Mouse (Mus musculus) liver, embryonic 12.5 days (tissue): Measurements from ENCODE around the gene Nedd9. TPM values are rescaled to one million over a fixed set of nuclear protein-coding genes. Genes with fewer than 3 reads are reported as not detected.

Experiments
- ATAC-seq: fragments of 200-750 bp; cut with Nextera tagmentation; 2 replicates; pipeline ENCODE4 v1.8.0; 2017; ENCODE audit warnings: moderate number of reproducible peaks, mild to moderate bottlenecking, moderate library complexity
- H3K27ac ChIP-seq: fragments of 300-500 bp; sonication (generic); 2 replicates; pipeline ENCODE4 v1.5.1; 2016; ENCODE audit warnings: mild to moderate bottlenecking
- H3K27me3 ChIP-seq: fragments of 300-500 bp; sonication (generic); replicated peaks from 2 replicates; pipeline ENCODE4 v1.6.1; 2016; ENCODE audit warnings: mild to moderate bottlenecking, moderate library complexity
- H3K36me3 ChIP-seq: fragments of 300-500 bp; sonication (generic); 2 replicates; pipeline ENCODE4 v1.6.1; 2016; ENCODE audit warnings: mild to moderate bottlenecking, moderate library complexity
- H3K4me1 ChIP-seq: fragments of 300-500 bp; sonication (generic); 2 replicates; pipeline ENCODE4 v1.6.1; 2016
- H3K4me2 ChIP-seq: fragments of 300-500 bp; sonication (generic); 2 replicates; pipeline ENCODE4 v1.6.1; 2016; ENCODE audit warnings: mild to moderate bottlenecking, moderate library complexity
- H3K4me3 ChIP-seq: fragments of 300-500 bp; sonication (generic); 2 replicates; pipeline ENCODE4 v1.5.1; 2016; ENCODE audit warnings: mild to moderate bottlenecking, moderate library complexity
- H3K9ac ChIP-seq: fragments of 300-500 bp; sonication (generic); 2 replicates; pipeline ENCODE4 v1.6.1; 2016; ENCODE audit warnings: mild to moderate bottlenecking, moderate library complexity
- H3K9me3 ChIP-seq: fragments of 300-500 bp; sonication (generic); replicated peaks from 2 replicates; pipeline ENCODE4 v1.6.1; 2016; ENCODE audit warnings: mild to moderate bottlenecking, moderate library complexity
- WGBS: fragments of 180-500 bp; shearing (Covaris S2); methylation state at CpG from one replicate; pipeline ENCODE4 v1.1.7; 2016; ENCODE audit not compliant: insufficient replicate concordance; 5-methylcytosine and 5-hydroxymethylcytosine counted together
- polyA plus RNA-seq: library from polyadenylated mRNA; unstranded; fragments of >200 nt; fragmentation: Nextera tagmentation; extraction: Ambion mirVana; gene quantifications from 2 replicates; pipeline ENCODE4 v1.2.1, GENCODE M21; 2016

The Nedd9 gene
- polyA plus RNA-seq, result 2.5 and 2.8 TPM in 2 replicates

GRCm38 (mm10) chr13:41486606-41487408, at the start of gene Nedd9:
TSS of gene Nedd9 (minus strand) at chr13:41487362.
- H3K27me3 ChIP-seq, result no peaks in the 10 kb centered on the region
- peak within 1 kb of the TSS; percentile 7; the same call in 1 of the 2 replicates for H3K4me3 ChIP-seq
- H3K4me1 ChIP-seq, result peaks cover 13% of the 10 kb centered on the region; the same call in 1 of the 2 replicates
- H3K4me2 ChIP-seq, result peak within 1 kb of the TSS; percentile 24
- H3K9me3 ChIP-seq, result no peaks in the 10 kb centered on the region
- WGBS, result 23% methylated on average over 15 of the region's 15 CpGs
- no peak within 1 kb of the TSS for H3K9ac ChIP-seq
- no peak for ATAC-seq
- H3K27ac ChIP-seq, result no peak within 1 kb of the TSS
- H3K36me3 ChIP-seq, result no peaks in the 10 kb centered on the region

DNA sequence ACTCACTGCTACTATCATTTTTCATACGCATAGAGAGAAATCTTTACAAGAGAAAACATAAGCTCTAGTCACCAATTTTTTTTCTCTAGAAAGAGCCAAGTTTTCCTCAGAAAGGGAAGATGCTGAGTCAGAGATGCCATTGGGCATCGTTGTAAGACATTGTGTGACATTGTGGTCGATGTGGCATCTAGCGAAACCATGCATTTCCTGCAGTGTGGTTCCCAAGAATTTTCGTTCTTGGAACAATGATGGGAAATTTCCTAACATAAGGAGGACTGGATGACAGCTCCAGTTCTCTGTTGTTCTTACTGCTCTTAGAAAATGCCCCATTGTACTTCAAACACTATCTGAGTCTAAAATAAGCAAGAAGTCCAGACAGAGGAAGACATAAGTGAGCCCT, 45.5 kb upstream of the Nedd9 start:
- Histone ChIP-seq H3K27ac (no peak overlapping the region), H3K36me3 (no peaks in the 10 kb centered on the region), H3K4me2 (no peak overlapping the region), H3K4me3 (no peak overlapping the region), H3K9me3 (no peaks in the 10 kb centered on the region), H3K9ac (no peak overlapping the region), H3K27me3 (no peaks in the 10 kb centered on the region), H3K4me1 (no peaks in the 10 kb centered on the region)
- ATAC-seq, result no peak
- WGBS, result 43% methylated on average over 5 of the region's 5 CpGs

- no peak overlapping the region for H3K4me2 ChIP-seq
Measured at GRCm38 (mm10) chr13:41530326-41530725, 43.2 kb upstream of the Nedd9 start.

GRCm38 (mm10) chr13:41524208-41524607, 37.0 kb upstream of the Nedd9 start:
- H3K27ac ChIP-seq, result no peak overlapping the region
- H3K27me3 ChIP-seq, result no peaks in the 10 kb centered on the region
- no peaks in the 10 kb centered on the region for H3K9me3 ChIP-seq
- no peak overlapping the region for H3K4me2 ChIP-seq
- WGBS, result 90% methylated on average over 11 of the region's 11 CpGs
- H3K9ac ChIP-seq, result no peak overlapping the region
- no peak overlapping the region for H3K4me3 ChIP-seq
- H3K36me3 ChIP-seq, result no peaks in the 10 kb centered on the region
- no peak for ATAC-seq
- H3K4me1 ChIP-seq, result no peaks in the 10 kb centered on the region

More at GRCm38 (mm10) chr13:41530326-41530725, 43.2 kb upstream of the Nedd9 start:
- no peak overlapping the region for H3K9ac ChIP-seq
- H3K27ac ChIP-seq, result no peak overlapping the region
- no peaks in the 10 kb centered on the region for H3K9me3 ChIP-seq
- H3K36me3 ChIP-seq, result no peaks in the 10 kb centered on the region
- no peaks in the 10 kb centered on the region for H3K27me3 ChIP-seq
- H3K4me1 ChIP-seq, result no peaks in the 10 kb centered on the region
- ATAC-seq, result no peak
- no peak overlapping the region for H3K4me3 ChIP-seq

GRCm38 (mm10) chr13:41521296-41521695, 34.1 kb upstream of the Nedd9 start:
- 70% methylated on average over 4 of the region's 4 CpGs for WGBS
- Histone ChIP-seq H3K27ac (no peak overlapping the region), H3K36me3 (no peaks in the 10 kb centered on the region), H3K4me3 (no peak overlapping the region), H3K27me3 (no peaks in the 10 kb centered on the region), H3K4me2 (no peak overlapping the region), H3K9me3 (no peaks in the 10 kb centered on the region), H3K9ac (no peak overlapping the region), H3K4me1 (no peaks in the 10 kb centered on the region)
- no peak for ATAC-seq

DNA sequence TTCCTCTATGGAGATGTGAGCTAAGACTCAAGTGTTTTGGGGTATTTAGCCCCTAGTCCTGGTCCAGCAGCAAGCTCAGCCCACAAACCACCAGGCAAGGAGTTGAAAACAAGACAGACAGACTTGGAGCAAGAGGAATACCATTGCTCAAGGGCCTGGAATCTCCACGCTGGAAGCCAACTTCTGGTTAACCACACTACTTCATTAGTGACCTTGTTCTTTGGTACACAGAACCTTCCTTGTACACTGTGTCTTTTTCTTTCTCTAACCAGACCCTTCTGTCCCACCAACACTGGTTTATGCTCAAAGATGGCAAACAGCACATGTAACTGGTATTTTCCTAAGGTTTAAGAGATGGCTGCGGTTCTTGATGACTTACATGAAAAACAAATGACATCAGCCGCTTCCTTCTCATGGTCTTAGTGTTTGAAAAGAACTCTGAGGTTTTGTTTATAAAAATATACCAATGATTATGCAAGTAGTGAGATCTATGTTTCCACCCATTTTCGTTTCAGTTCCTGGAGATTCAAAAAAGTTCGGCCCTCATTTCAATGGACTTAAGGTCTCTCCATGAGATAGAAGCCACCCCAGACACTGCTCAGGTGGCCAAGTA, 33.5 kb upstream of the Nedd9 start:
- Histone ChIP-seq H3K27ac (no peak overlapping the region), H3K4me2 (no peak overlapping the region), H3K36me3 (no peaks in the 10 kb centered on the region), H3K27me3 (no peaks in the 10 kb centered on the region), H3K9ac (no peak overlapping the region), H3K9me3 (no peaks in the 10 kb centered on the region), H3K4me3 (no peak overlapping the region), H3K4me1 (no peaks in the 10 kb centered on the region)
- ATAC-seq, result no peak
- 73% methylated on average over 5 of the region's 5 CpGs for WGBS

- WGBS, result 43% methylated on average over 4 of the region's 4 CpGs
Measured at GRCm38 (mm10) chr13:41519792-41520191, 32.6 kb upstream of the Nedd9 start.

DNA sequence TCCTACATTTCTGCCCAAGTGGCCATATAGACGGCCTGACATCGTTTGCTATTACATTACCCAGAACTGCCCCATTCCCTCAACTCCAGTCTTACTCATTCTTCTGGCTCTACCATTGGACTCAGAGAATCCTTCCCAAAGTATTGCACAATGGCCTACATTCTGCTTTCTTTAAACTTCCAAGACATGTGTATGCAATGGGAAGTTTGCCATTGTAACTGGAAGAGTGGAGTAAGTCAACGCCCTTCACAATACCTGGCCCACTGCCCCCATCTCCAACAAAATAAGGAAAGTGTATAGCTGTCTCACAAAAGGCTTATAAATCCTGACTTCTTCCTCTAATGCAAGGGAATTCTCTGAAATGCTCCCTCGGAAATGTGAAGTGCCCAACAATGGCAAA, 30.0 kb upstream of the Nedd9 start:
- no peaks in the 10 kb centered on the region for H3K36me3 ChIP-seq
- no peak overlapping the region for H3K27ac ChIP-seq
- no peak for ATAC-seq
- H3K9ac ChIP-seq, result no peak overlapping the region
- no peak overlapping the region for H3K4me2 ChIP-seq
- H3K27me3 ChIP-seq, result no peaks in the 10 kb centered on the region
- no peak overlapping the region for H3K4me3 ChIP-seq
- WGBS, result 75% methylated on average over 4 of the region's 4 CpGs
- no peaks in the 10 kb centered on the region for H3K4me1 ChIP-seq
- H3K9me3 ChIP-seq, result no peaks in the 10 kb centered on the region

More at GRCm38 (mm10) chr13:41519792-41520191, 32.6 kb upstream of the Nedd9 start:
- no peaks in the 10 kb centered on the region for H3K9me3 ChIP-seq
- ATAC-seq, result no peak
- no peak overlapping the region for H3K4me3 ChIP-seq
- H3K4me1 ChIP-seq, result no peaks in the 10 kb centered on the region
- H3K27me3 ChIP-seq, result no peaks in the 10 kb centered on the region
- no peak overlapping the region for H3K9ac ChIP-seq
- no peak overlapping the region for H3K27ac ChIP-seq
- H3K4me2 ChIP-seq, result no peak overlapping the region
- no peaks in the 10 kb centered on the region for H3K36me3 ChIP-seq

- Histone ChIP-seq H3K36me3 (no peaks in the 10 kb centered on the region), H3K27ac (no peak overlapping the region), H3K4me3 (no peak overlapping the region), H3K9me3 (no peaks in the 10 kb centered on the region), H3K27me3 (no peaks in the 10 kb centered on the region), H3K4me1 (no peaks in the 10 kb centered on the region), H3K9ac (no peak overlapping the region), H3K4me2 (no peak overlapping the region)
- 45% methylated on average over 4 of the region's 4 CpGs for WGBS
- ATAC-seq, result no peak
Measured at GRCm38 (mm10) chr13:41515749-41516148, 28.6 kb upstream of the Nedd9 start.

GRCm38 (mm10) chr13:41514918-41515317, 27.8 kb upstream of the Nedd9 start:
- no peak for ATAC-seq
- Histone ChIP-seq H3K27me3 (no peaks in the 10 kb centered on the region), H3K9ac (no peak overlapping the region), H3K4me2 (no peak overlapping the region), H3K4me3 (no peak overlapping the region), H3K36me3 (no peaks in the 10 kb centered on the region), H3K27ac (no peak overlapping the region), H3K4me1 (no peaks in the 10 kb centered on the region), H3K9me3 (no peaks in the 10 kb centered on the region)
- 66% methylated on average over 8 of the region's 8 CpGs for WGBS

- Histone ChIP-seq H3K9me3 (no peaks in the 10 kb centered on the region), H3K4me3 (no peak overlapping the region), H3K36me3 (no peaks in the 10 kb centered on the region), H3K9ac (no peak overlapping the region), H3K27ac (no peak overlapping the region), H3K27me3 (no peaks in the 10 kb centered on the region), H3K4me1 (no peaks in the 10 kb centered on the region), H3K4me2 (no peak overlapping the region)
- ATAC-seq, result no peak
- 69% methylated on average over 3 of the region's 3 CpGs for WGBS
Measured at GRCm38 (mm10) chr13:41513456-41513855, 26.3 kb upstream of the Nedd9 start.

GRCm38 (mm10) chr13:41512243-41512642, 25.1 kb upstream of the Nedd9 start:
- H3K4me3 ChIP-seq, result no peak overlapping the region
- H3K27me3 ChIP-seq, result no peaks in the 10 kb centered on the region
- H3K9ac ChIP-seq, result no peak overlapping the region
- no peaks in the 10 kb centered on the region for H3K36me3 ChIP-seq
- H3K4me1 ChIP-seq, result no peaks in the 10 kb centered on the region
- 69% methylated on average over 4 of the region's 4 CpGs for WGBS
- H3K27ac ChIP-seq, result no peak overlapping the region
- no peak overlapping the region for H3K4me2 ChIP-seq
- no peak for ATAC-seq
- no peaks in the 10 kb centered on the region for H3K9me3 ChIP-seq
